Mouse (Mus musculus) myocyte (in vitro differentiated cells): ENCODE data around the gene Ifna5. TPM values are rescaled to one million over a fixed set of nuclear protein-coding genes. Genes with fewer than 3 reads are reported as not detected.
A peak's percentile ranks its signal among the peaks of the same experiment; 100 is the strongest.
"Not testable (repeated sequence)": the region's sequence is repeated elsewhere in the genome, so short reads cannot be mapped to it uniquely, and the experiment has no call there.

Experiments used
- H3K27me3 ChIP-seq: one replicate; pipeline ENCODE4 v1.6.1; 2011; ENCODE audit not compliant: control insufficient read depth, insufficient read depth, insufficient read length
- H3K36me3 ChIP-seq: one replicate; pipeline ENCODE4 v1.6.1; 2011; ENCODE audit not compliant: control insufficient read depth, insufficient read depth
- H3K4me2 ChIP-seq: one replicate; pipeline ENCODE4 v1.6.1; 2011; ENCODE audit warnings: low read depth, control low read depth
- H3K4me3 ChIP-seq: one replicate; pipeline ENCODE4 v1.5.1; 2011; ENCODE audit warnings: mild to moderate bottlenecking, control low read depth, moderate library complexity
- H3K79me2 ChIP-seq: one replicate; pipeline ENCODE4 v1.6.1; 2011; ENCODE audit not compliant: control insufficient read depth, insufficient read depth
- H3ac ChIP-seq: one replicate; pipeline ENCODE4 v1.6.1; 2011; ENCODE audit not compliant: control insufficient read depth, insufficient read length
- CEBPB ChIP-seq: IDR thresholded peaks from 2 replicates; pipeline ENCODE4 v1.6.1; 2011; ENCODE audit warnings: mild to moderate bottlenecking, moderate library complexity; ENCODE audit not compliant: poor library complexity, insufficient read depth, severe bottlenecking
- E2F4 ChIP-seq: IDR thresholded peaks from one replicate; pipeline ENCODE4 v1.6.1; 2011; ENCODE audit warnings: mild to moderate bottlenecking, control low read depth, moderate library complexity; ENCODE audit not compliant: insufficient read depth
- MAX ChIP-seq: IDR thresholded peaks from one replicate; pipeline ENCODE4 v1.6.1; 2011; ENCODE audit warnings: low read depth, mild to moderate bottlenecking, control low read depth
- MYOD1 ChIP-seq, 3 experiments: IDR thresholded peaks; one replicate each; pipeline ENCODE4 v1.6.1; 2011; ENCODE audit warnings: control low read depth in 2 of 3, low read depth in 2 of 3, mild to moderate bottlenecking in 2 of 3, moderate library complexity in 1 of 3; ENCODE audit not compliant: insufficient read length in 2 of 3, control insufficient read depth in 1 of 3
- MYOG ChIP-seq, 3 experiments: IDR thresholded peaks; one replicate each; pipeline ENCODE4 v1.6.1; 2011; ENCODE audit warnings: control low read depth in 2 of 3, low read depth in 2 of 3, mild to moderate bottlenecking in 2 of 3; ENCODE audit not compliant: insufficient read length in 2 of 3, control insufficient read depth in 1 of 3, insufficient read depth in 1 of 3
- POLR2A ChIP-seq: IDR thresholded peaks from one replicate; pipeline ENCODE4 v1.6.1; 2011; ENCODE audit warnings: low read depth, mild to moderate bottlenecking, control low read depth, moderate library complexity; ENCODE audit not compliant: insufficient read length
- POLR2AphosphoS2 ChIP-seq: IDR thresholded peaks from one replicate; pipeline ENCODE4 v1.6.1; 2011; ENCODE audit warnings: low read depth, control low read depth; ENCODE audit not compliant: insufficient read length
- REST ChIP-seq: IDR thresholded peaks from one replicate; pipeline ENCODE4 v1.6.1; 2011; ENCODE audit warnings: mild to moderate bottlenecking, control low read depth, moderate library complexity; ENCODE audit not compliant: insufficient read depth, insufficient read length
- SRF ChIP-seq: IDR thresholded peaks from one replicate; pipeline ENCODE4 v1.6.1; 2011; ENCODE audit warnings: low read depth; ENCODE audit not compliant: control insufficient read depth, insufficient read length
- TCF12 ChIP-seq: IDR thresholded peaks from one replicate; pipeline ENCODE4 v1.6.1; 2011; ENCODE audit warnings: mild to moderate bottlenecking, control low read depth; ENCODE audit not compliant: poor library complexity, insufficient read depth, severe bottlenecking
- TCF3 ChIP-seq: IDR thresholded peaks from one replicate; pipeline ENCODE4 v1.6.1; 2011; ENCODE audit warnings: low read depth, control low read depth; ENCODE audit not compliant: insufficient read length
- USF1 ChIP-seq: IDR thresholded peaks from one replicate; pipeline ENCODE4 v1.6.1; 2011; ENCODE audit warnings: low read depth, mild to moderate bottlenecking, control low read depth, moderate library complexity
- polyA plus RNA-seq: library from polyadenylated mRNA; unstranded; fragments of >200 nt; fragmentation: generic; extraction: Trizol; gene quantifications from one replicate; pipeline ENCODE4 v1.2.1, GENCODE M21; 2012; ENCODE audit warnings: missing spikeins

Ifna5 gene
- polyA plus RNA-seq, 1 experiment: not detected

DNA sequence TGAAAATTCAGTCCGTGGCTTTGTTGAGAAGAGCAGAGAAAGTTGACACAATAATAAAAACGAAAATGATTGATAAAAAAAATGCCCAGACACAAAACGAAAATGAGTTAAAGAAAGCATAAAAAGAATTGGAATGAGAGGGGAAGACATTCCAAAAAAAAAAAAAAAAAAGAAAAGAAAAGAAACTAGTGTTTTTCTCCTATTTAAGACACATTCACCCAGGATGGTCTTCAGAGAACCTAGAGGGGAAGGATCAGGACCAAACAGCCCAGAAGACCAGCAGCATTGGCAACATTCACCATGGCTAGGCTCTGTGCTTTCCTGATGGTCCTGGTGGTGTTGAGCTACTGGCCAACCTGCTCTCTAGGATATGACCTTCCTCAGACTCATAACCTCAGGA is 19.4 kb upstream of the Ifna5 start, which contains the start of gene Ifna7:
Gene Ifna7, plus strand, starts transcription at position 301 of the 400 bp plus-strand sequence.
- H3ac ChIP-seq: no peak within 1 kb of the TSS
- TF ChIP-seq POLR2A: no peak
- no peak for TF ChIP-seq E2F4
- TF ChIP-seq TCF3: no peak
- TF ChIP-seq TCF12: no peak
- TF ChIP-seq MYOD1 (IDR thresholded peaks at IDR 0.05; ENCODE audit: control insufficient read depth in 1 of 3, insufficient read length in 2 of 3, low read depth in 2 of 3): no peak
- no peak for TF ChIP-seq USF1
- no peaks in the 10 kb centered on the region for H3K79me2 ChIP-seq
- H3K27me3 ChIP-seq: peaks cover 7% of the 10 kb centered on the region
- H3K4me3 ChIP-seq: no peak within 1 kb of the TSS
- H3K4me2 ChIP-seq: no peak within 1 kb of the TSS
- H3K36me3 ChIP-seq: no peaks in the 10 kb centered on the region

DNA sequence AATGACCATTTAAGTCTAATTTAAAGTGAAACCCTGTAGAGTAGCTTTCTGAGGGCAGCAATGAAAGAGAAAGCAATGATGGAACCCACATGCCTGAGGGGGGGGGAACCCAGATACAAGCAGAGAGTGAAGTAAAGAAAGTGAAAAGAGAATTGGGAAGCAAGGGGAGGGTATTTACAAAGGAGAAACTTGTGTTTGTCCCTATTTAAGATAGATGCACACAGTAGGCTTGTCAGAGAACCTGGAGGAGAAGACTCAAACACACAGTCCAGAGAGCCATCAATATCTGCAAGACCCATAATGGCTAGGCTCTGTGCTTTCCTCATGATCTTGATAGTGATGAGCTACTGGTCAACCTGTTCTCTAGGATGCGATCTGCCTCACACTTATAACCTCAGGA is 15.7 kb upstream of the Ifna5 start, which contains the start of gene Ifna11:
Gene Ifna11, plus strand, starts transcription at position 301 of the 400 bp plus-strand sequence.
- Histone ChIP-seq H3K36me3 (no peaks in the 10 kb centered on the region), H3K4me3 (no peak within 1 kb of the TSS), H3ac (no peak within 1 kb of the TSS), H3K27me3 (peaks cover 9% of the 10 kb centered on the region), H3K79me2 (no peaks in the 10 kb centered on the region), H3K4me2 (no peak within 1 kb of the TSS)
- TF ChIP-seq MYOD1 (IDR thresholded peaks at IDR 0.05; ENCODE audit: control insufficient read depth in 1 of 3, insufficient read length in 2 of 3, low read depth in 2 of 3): no peak
- no peak for TF ChIP-seq TCF12
- no peak for TF ChIP-seq POLR2AphosphoS2
- TF ChIP-seq TCF3: no peak
- no peak for TF ChIP-seq SRF
- no peak for TF ChIP-seq POLR2A
- TF ChIP-seq MAX: no peak
- TF ChIP-seq E2F4: no peak
- no peak for TF ChIP-seq MYOG (IDR thresholded peaks at IDR 0.05; ENCODE audit: control insufficient read depth in 1 of 3, insufficient read depth in 1 of 3, insufficient read length in 2 of 3, low read depth in 2 of 3)
- TF ChIP-seq REST: no peak
- TF ChIP-seq USF1: no peak
- TF ChIP-seq CEBPB: no peak

DNA sequence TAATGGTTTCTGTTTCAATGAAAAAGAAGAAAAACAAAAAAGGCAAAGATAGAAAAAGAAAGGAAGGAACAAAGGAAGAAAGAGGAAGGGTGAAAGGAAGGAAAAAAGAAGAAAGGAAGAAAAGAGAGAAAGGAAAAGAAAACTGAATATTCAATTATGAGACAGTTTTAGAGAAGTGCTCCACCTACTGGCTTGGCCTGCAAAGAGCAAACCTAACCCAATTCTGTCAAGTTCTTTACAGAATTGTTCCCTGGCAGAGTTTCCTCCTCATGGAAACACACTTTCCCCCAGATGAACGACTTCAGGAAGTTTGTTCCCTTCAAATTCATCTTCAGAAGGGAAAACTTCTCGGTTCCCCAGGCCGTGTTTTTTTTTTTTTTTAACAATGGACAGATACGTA is 12.3 kb upstream of the Ifna5 start:
- H3K79me2 ChIP-seq: no peaks in the 10 kb centered on the region

DNA sequence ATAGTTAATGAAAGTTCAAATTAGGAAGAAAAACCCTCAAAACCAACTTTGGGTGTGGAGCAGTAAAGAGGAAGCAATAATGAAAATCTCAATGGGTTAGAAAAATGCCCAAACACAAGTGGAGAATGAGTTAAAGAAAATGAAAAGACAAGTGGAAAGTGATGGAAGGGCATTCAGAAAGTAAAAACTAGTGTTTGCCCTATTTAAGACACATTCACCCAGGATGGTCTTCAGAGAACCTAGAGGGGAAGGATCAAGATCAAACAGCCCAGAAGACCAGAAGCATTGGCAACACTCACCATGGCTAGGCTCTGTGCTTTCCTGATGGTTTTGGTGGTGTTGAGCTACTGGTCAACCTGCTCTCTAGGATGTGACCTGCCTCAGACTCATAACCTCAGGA is 8.2 kb upstream of the Ifna5 start, which contains the start of gene Ifna6:
Gene Ifna6, plus strand, starts transcription at position 301 of the 400 bp plus-strand sequence.
- not testable (repeated sequence) for H3K79me2 ChIP-seq, H3K36me3 ChIP-seq, H3ac ChIP-seq, H3K4me3 ChIP-seq, H3K4me2 ChIP-seq, H3K27me3 ChIP-seq

More for the DNA sequence above, 12.3 kb upstream of the Ifna5 start:
- Histone ChIP-seq H3ac (no peak overlapping the region), H3K27me3 (peaks cover 6% of the 10 kb centered on the region), H3K36me3 (no peaks in the 10 kb centered on the region), H3K4me2 (no peak overlapping the region), H3K4me3 (no peak overlapping the region)
- no peak for TF ChIP-seq POLR2A
- TF ChIP-seq E2F4: no peak
- TF ChIP-seq TCF12: no peak
- TF ChIP-seq SRF: no peak
- TF ChIP-seq MAX: no peak
- no peak for TF ChIP-seq POLR2AphosphoS2
- TF ChIP-seq CEBPB: no peak
- no peak for TF ChIP-seq MYOD1 (IDR thresholded peaks at IDR 0.05; ENCODE audit: control insufficient read depth in 1 of 3, insufficient read length in 2 of 3, low read depth in 2 of 3)
- no peak for TF ChIP-seq USF1
- TF ChIP-seq REST: no peak
- TF ChIP-seq TCF3: no peak
- no peak for TF ChIP-seq MYOG (IDR thresholded peaks at IDR 0.05; ENCODE audit: control insufficient read depth in 1 of 3, insufficient read depth in 1 of 3, insufficient read length in 2 of 3, low read depth in 2 of 3)

DNA sequence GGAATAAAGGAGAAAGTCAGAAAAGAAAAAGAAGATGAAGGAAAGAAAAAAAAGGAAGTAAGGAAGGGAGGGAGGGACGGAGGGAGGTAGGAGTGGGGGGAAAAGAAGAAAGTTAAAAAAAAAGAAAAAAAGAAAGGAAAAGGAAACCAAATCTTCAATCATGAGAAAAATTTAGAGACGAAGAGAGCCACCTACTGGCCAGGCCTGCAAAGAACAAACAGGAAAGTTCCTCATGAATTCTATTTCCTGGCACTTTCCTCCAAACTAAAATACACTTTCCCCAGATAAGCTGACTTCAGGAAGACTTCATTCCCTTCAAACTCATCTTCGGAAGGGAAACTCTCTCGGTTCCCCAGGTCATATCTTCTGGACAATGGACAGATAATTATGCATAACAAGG is 4.8 kb upstream of the Ifna5 start:
- Histone ChIP-seq H3K4me2 (peak overlapping the region; percentile 13), H3ac (no peak overlapping the region), H3K27me3 (peaks cover 3% of the 10 kb centered on the region), H3K4me3 (no peak overlapping the region), H3K36me3 (no peaks in the 10 kb centered on the region), H3K79me2 (no peaks in the 10 kb centered on the region)
- no peak for TF ChIP-seq USF1
- TF ChIP-seq MYOD1 (IDR thresholded peaks at IDR 0.05; ENCODE audit: control insufficient read depth in 1 of 3, insufficient read length in 2 of 3, low read depth in 2 of 3): no peak
- TF ChIP-seq POLR2AphosphoS2: no peak
- TF ChIP-seq E2F4: no peak
- no peak for TF ChIP-seq REST
- no peak for TF ChIP-seq CEBPB
- TF ChIP-seq TCF3: no peak
- TF ChIP-seq TCF12: no peak
- TF ChIP-seq MAX: no peak
- no peak for TF ChIP-seq SRF
- no peak for TF ChIP-seq POLR2A
- no peak for TF ChIP-seq MYOG (IDR thresholded peaks at IDR 0.05; ENCODE audit: control insufficient read depth in 1 of 3, insufficient read depth in 1 of 3, insufficient read length in 2 of 3, low read depth in 2 of 3)
